Mouse (Mus musculus): Measurements from ENCODE around the gene Xlr5c.
"Not testable (repeated sequence)": the region's sequence is repeated elsewhere in the genome, so short reads cannot be mapped to it uniquely, and the experiment has no call there.

The Xlr5c gene

GRCm38 (mm10) chrX:73292876-73293275 is at the start of gene Xlr5c, which contains the start of gene Xlr5a:
Gene Xlr5c, minus strand, starts transcription at chrX:73292976.
Gene Xlr5a, minus strand, starts transcription at chrX:73292976.
- DNase-seq = not testable (repeated sequence)

GRCm38 (mm10) chrX:73342483-73342895 is 49.7 kb upstream of the Xlr5c start, which contains the start of gene Zfp275:
Gene Zfp275, plus strand, starts transcription at chrX:73342621.
- DNase-seq = peak; percentile 72

GRCm38 (mm10) chrX:73342068-73342467 is 49.3 kb upstream of the Xlr5c start:
- no peak for DNase-seq

- DNase-seq = no peak
These were observed 48.7 kb upstream of the Xlr5c start for GRCm38 (mm10) chrX:73341473-73341872.

DNA sequence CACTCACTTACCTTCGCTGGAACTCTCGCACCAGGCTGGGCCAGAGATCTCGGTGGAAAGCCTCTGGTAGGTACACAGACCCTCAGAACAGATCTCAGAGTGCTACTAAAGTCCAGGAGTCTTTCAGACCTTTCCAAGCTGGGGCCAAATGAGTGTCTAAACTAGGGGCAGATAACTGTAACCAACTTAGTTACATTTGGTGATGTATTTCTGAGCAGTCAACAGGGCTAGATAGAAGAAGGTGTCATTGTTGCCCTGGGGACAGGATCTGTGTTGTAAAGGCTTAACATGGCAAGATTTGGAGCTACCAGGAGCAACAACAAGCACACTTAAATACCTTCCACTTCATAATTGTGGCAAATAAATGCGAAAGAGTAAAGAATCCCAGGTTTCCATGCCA is 44.0 kb upstream of the Xlr5c start, which contains the start of gene Gm45015:
Gene Gm45015 (minus strand): TSS at position 101 of the 400 bp plus-strand sequence.
- DNase-seq = no peak

DNA sequence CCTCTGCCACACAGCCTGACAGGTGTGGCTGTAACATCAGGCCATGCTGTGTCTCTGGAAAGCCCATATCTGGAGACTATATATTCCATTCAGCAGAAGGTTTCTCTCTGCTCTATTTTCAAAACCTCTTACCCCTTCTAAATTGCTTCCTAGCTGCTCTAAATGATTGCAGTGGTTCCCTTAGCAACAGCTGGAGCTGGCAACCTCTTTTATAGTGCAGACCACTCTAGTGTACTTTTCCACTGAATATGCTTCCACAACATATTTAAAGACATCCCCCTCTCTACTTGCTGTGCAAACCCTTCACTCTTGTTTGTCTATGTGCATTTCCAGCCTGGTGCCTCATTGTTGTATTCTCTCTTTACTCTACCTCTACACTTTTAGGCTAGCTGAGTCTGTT is 40.8 kb upstream of the Xlr5c start:
- DNase-seq = no peak

GRCm38 (mm10) chrX:73327215-73327614 is 34.4 kb upstream of the Xlr5c start:
- no peak for DNase-seq

DNA sequence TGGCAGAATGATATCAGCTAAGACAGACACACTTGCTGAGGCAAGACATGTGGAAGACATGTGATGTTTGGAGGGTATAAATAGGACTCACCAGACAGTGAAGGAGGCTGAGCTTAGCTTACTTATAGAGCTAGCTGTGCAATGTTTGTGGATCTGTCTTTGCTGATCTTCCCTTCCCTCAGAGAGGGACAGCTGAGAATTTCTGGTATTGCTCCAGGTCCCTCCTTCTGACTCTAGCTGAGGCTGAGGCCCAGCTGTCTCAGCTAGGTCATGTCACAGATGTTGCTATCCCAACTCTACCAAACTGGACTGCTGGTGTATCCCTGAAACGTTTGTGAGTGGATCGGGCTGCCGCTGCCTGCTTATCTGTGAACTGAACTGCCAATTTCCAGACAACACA is 28.3 kb upstream of the Xlr5c start:
- DNase-seq = no peak

- DNase-seq = peak; percentile 18
These were observed 19.7 kb upstream of the Xlr5c start for GRCm38 (mm10) chrX:73312522-73312921.

DNA sequence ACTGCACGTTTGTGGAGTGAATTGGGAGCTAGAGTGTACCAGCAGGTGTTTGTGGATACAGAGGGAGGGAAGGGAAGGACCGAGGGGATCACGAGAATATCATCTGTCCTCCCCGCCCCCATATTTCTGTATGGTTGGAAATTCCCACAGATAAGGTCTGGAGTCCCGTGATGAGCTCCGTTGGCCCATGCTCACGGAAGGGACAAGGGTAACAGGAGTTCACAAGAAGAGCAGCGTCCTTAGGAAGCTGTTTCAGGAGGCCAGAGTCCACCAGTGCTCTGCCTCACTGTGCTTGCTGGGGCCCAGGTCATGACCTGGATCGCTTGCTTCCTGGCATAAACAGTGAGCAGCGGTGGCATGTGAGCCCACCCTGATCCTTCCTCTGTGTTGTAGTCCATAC is 3.0 kb upstream of the Xlr5c start:
- not testable (repeated sequence) for DNase-seq

DNA sequence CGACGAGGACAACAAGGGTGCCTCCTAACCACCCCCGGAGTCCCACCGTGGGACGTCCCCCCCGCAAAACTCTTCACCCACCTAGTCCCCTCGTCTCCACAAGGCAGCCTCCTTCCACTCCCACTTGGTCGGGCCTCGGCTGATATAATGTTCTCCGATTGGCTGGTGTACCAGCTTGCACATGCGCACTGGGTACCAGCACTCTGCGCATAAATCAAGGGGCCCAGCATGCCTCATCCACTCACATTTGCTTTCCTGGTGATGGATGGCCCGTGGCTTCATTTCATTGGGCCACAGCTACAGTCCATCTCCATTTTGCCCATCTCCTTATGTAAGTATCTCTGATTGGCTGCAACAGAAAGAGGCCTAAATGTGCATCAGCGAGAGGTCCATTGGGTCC is 27.5 kb downstream of the Xlr5c start, which contains the start of gene Xlr3c:
Gene Xlr3c (minus strand): TSS at position 121 of the 400 bp plus-strand sequence.
- DNase-seq = not testable (repeated sequence)

- not testable (repeated sequence) for DNase-seq
These were observed 30.3 kb downstream of the Xlr5c start for GRCm38 (mm10) chrX:73262428-73262827.

GRCm38 (mm10) chrX:73242821-73243325 is 49.9 kb downstream of the Xlr5c start, which contains the start of gene Xlr4c:
Gene Xlr4c, minus strand, starts transcription at chrX:73243130.
- not testable (repeated sequence) for DNase-seq

All from right cerebral cortex, postnatal 14 days (tissue).